Mouse (Mus musculus) MEL (cell line): Measurements from ENCODE around the gene Slc39a2. TPM values are rescaled to one million over a fixed set of nuclear protein-coding genes. Genes with fewer than 3 reads are reported as not detected.

Experiments used
- DNase-seq: peaks from one replicate; pipeline ENCODE4 v3.0.0; 2011; ENCODE audit warnings: low read depth, low spot score
- H3K27ac ChIP-seq: 2 replicates; pipeline ENCODE4 v1.5.1; 2012; ENCODE audit warnings: low read depth, mild to moderate bottlenecking, control low read depth, low read length, moderate library complexity; ENCODE audit not compliant: control insufficient read depth
- H3K27me3 ChIP-seq, 2 experiments: fragments of 150-350 bp in 1 of 2; sonication (generic) in 1 of 2; 2 replicates each; pipeline ENCODE4 v1.6.1; 2012; ENCODE audit warnings: low read length in 2 of 2, mild to moderate bottlenecking in 2 of 2, improper control_type of control experiment in 1 of 2, moderate library complexity in 1 of 2; ENCODE audit not compliant: insufficient read depth in 2 of 2, control insufficient read depth in 1 of 2
- H3K36me3 ChIP-seq, 2 experiments: 2 replicates each; pipeline ENCODE4 v1.6.1; 2012 to 2014; ENCODE audit warnings: low read length in 2 of 2, improper control_type of control experiment in 1 of 2, inconsistent platforms in 1 of 2, mild to moderate bottlenecking in 1 of 2; ENCODE audit not compliant: insufficient read depth in 2 of 2, control insufficient read depth in 1 of 2
- H3K4me1 ChIP-seq, 2 experiments: fragments of 150-350 bp in 1 of 2; sonication (generic) in 1 of 2; 2 replicates each; pipeline ENCODE4 v1.6.1; 2012; ENCODE audit warnings: low read length in 2 of 2, improper control_type of control experiment in 1 of 2, mild to moderate bottlenecking in 1 of 2; ENCODE audit not compliant: insufficient read depth in 2 of 2, control insufficient read depth in 1 of 2
- H3K4me3 ChIP-seq, 2 experiments: fragments of 150-350 bp in 1 of 2; sonication (generic) in 1 of 2; 2 replicates each; pipeline ENCODE4 v1.5.1; 2012; ENCODE audit warnings: low read depth in 2 of 2, low read length in 2 of 2, mild to moderate bottlenecking in 2 of 2, moderate library complexity in 2 of 2, control low read depth in 1 of 2, improper control_type of control experiment in 1 of 2; ENCODE audit not compliant: control insufficient read depth in 1 of 2, insufficient read depth in 1 of 2
- H3K79me2 ChIP-seq: 2 replicates; pipeline ENCODE4 v1.6.1; 2012; ENCODE audit warnings: mild to moderate bottlenecking, low read length, moderate library complexity; ENCODE audit not compliant: control insufficient read depth, poor library complexity, insufficient read depth
- H3K9ac ChIP-seq: 2 replicates; pipeline ENCODE4 v1.6.1; 2012; ENCODE audit warnings: low read depth, mild to moderate bottlenecking, control low read depth, low read length, moderate library complexity; ENCODE audit not compliant: control insufficient read depth, poor library complexity, severe bottlenecking
- H3K9me3 ChIP-seq: fragments of 150-350 bp; sonication (generic); replicated peaks from 2 replicates; pipeline ENCODE4 v1.6.1; 2012; ENCODE audit warnings: mild to moderate bottlenecking, low read length, improper control_type of control experiment, moderate library complexity; ENCODE audit not compliant: insufficient read depth
- BHLHE40 ChIP-seq: IDR thresholded peaks from 2 replicates; pipeline ENCODE4 v1.6.1; 2012; ENCODE audit warnings: low read depth, mild to moderate bottlenecking, inconsistent platforms, low read length, improper control_type of control experiment, borderline replicate concordance
- CHD2 ChIP-seq: IDR thresholded peaks from 2 replicates; pipeline ENCODE4 v1.6.1; 2011; ENCODE audit warnings: low read length, improper control_type of control experiment
- CTCF ChIP-seq, 3 experiments: IDR thresholded peaks in 2 of 3; conservative IDR thresholded peaks in 1 of 3; 2 replicates each; pipeline ENCODE4 v1.5.1; 2011 to 2012; ENCODE audit warnings: low read length in 3 of 3, low read depth in 2 of 3, mild to moderate bottlenecking in 2 of 3, improper control_type of control experiment in 1 of 3, inconsistent platforms in 1 of 3, mixed read lengths in 1 of 3, moderate library complexity in 1 of 3; ENCODE audit not compliant: control insufficient read depth in 1 of 3, insufficient read depth in 1 of 3, poor library complexity in 1 of 3, severe bottlenecking in 1 of 3
- ELF1 ChIP-seq: IDR thresholded peaks from 2 replicates; pipeline ENCODE4 v1.6.1; 2014; ENCODE audit warnings: low read depth, mild to moderate bottlenecking, inconsistent platforms, low read length, improper control_type of control experiment, moderate library complexity
- EP300 ChIP-seq, 2 experiments: IDR thresholded peaks; 2 replicates each; pipeline ENCODE4 v1.6.1; 2011; ENCODE audit warnings: improper control_type of control experiment in 2 of 2, low read length in 2 of 2, low read depth in 1 of 2, mild to moderate bottlenecking in 1 of 2
- ETS1 ChIP-seq: IDR thresholded peaks from 2 replicates; pipeline ENCODE4 v1.6.1; 2012; ENCODE audit warnings: low read depth, mild to moderate bottlenecking, inconsistent platforms, low read length, improper control_type of control experiment, moderate library complexity
- GABPA ChIP-seq: IDR thresholded peaks from 2 replicates; pipeline ENCODE4 v1.6.1; 2012; ENCODE audit warnings: low read depth, mild to moderate bottlenecking, inconsistent platforms, low read length, improper control_type of control experiment, moderate library complexity
- GATA1 ChIP-seq: IDR thresholded peaks from 2 replicates; pipeline ENCODE4 v1.6.1; 2011; ENCODE audit warnings: low read depth, low read length, improper control_type of control experiment
- HCFC1 ChIP-seq: IDR thresholded peaks from 2 replicates; pipeline ENCODE4 v1.6.1; 2012; ENCODE audit warnings: low read depth, mild to moderate bottlenecking, inconsistent platforms, low read length, improper control_type of control experiment, moderate library complexity
- KAT2A ChIP-seq: conservative IDR thresholded peaks from 2 replicates; pipeline ENCODE4 v1.6.1; 2012; ENCODE audit warnings: low read depth, low read length, improper control_type of control experiment, inconsistent platforms
- MAFK ChIP-seq: IDR thresholded peaks from 2 replicates; pipeline ENCODE4 v1.6.1; 2011; ENCODE audit warnings: low read depth, mild to moderate bottlenecking, low read length, improper control_type of control experiment, borderline replicate concordance
- MAX ChIP-seq: IDR thresholded peaks from 2 replicates; pipeline ENCODE4 v1.6.1; 2011; ENCODE audit warnings: low read length, improper control_type of control experiment
- MAZ ChIP-seq: IDR thresholded peaks from 2 replicates; pipeline ENCODE4 v1.6.1; 2012; ENCODE audit warnings: low read depth, mild to moderate bottlenecking, inconsistent platforms, low read length, improper control_type of control experiment
- MXI1 ChIP-seq: IDR thresholded peaks from 2 replicates; pipeline ENCODE4 v1.6.1; 2011; ENCODE audit warnings: mild to moderate bottlenecking, low read depth, low read length, improper control_type of control experiment
- MYB ChIP-seq: IDR thresholded peaks from 2 replicates; pipeline ENCODE4 v1.6.1; 2011; ENCODE audit warnings: mild to moderate bottlenecking, low read depth, low read length, improper control_type of control experiment
- MYC ChIP-seq: IDR thresholded peaks from 2 replicates; pipeline ENCODE4 v1.6.1; 2011; ENCODE audit warnings: low read depth, mild to moderate bottlenecking, low read length, improper control_type of control experiment, moderate library complexity
- NELFE ChIP-seq: IDR thresholded peaks from 2 replicates; pipeline ENCODE4 v1.6.1; 2011; ENCODE audit warnings: low read depth, low read length, improper control_type of control experiment
- NRF1 ChIP-seq: IDR thresholded peaks from 2 replicates; pipeline ENCODE4 v1.6.1; 2014; ENCODE audit warnings: low read depth, mild to moderate bottlenecking, inconsistent platforms, low read length, improper control_type of control experiment, moderate library complexity; ENCODE audit not compliant: poor library complexity, insufficient read depth, severe bottlenecking
- POLR2A ChIP-seq, 2 experiments: IDR thresholded peaks; 2 replicates each; pipeline ENCODE4 v1.6.1; 2011 to 2012; ENCODE audit warnings: low read length in 2 of 2, mild to moderate bottlenecking in 2 of 2, control low read depth in 1 of 2, improper control_type of control experiment in 1 of 2, low read depth in 1 of 2, moderate library complexity in 1 of 2; ENCODE audit not compliant: control insufficient read depth in 1 of 2, insufficient read depth in 1 of 2, poor library complexity in 1 of 2
- RAD21 ChIP-seq: IDR thresholded peaks from 2 replicates; pipeline ENCODE4 v1.6.1; 2011; ENCODE audit warnings: mild to moderate bottlenecking, low read depth, low read length, improper control_type of control experiment
- RCOR1 ChIP-seq: IDR thresholded peaks from 2 replicates; pipeline ENCODE4 v1.6.1; 2012; ENCODE audit warnings: low read depth, mild to moderate bottlenecking, inconsistent platforms, low read length, improper control_type of control experiment
- SIN3A ChIP-seq: IDR thresholded peaks from 2 replicates; pipeline ENCODE4 v1.6.1; 2012; ENCODE audit warnings: low read length, improper control_type of control experiment, inconsistent platforms
- SMC3 ChIP-seq: IDR thresholded peaks from 2 replicates; pipeline ENCODE4 v1.6.1; 2011; ENCODE audit warnings: low read depth, low read length, improper control_type of control experiment
- TBP ChIP-seq: IDR thresholded peaks from 2 replicates; pipeline ENCODE4 v1.8.0; 2011; ENCODE audit warnings: low read depth, low read length, improper control_type of control experiment
- USF1 ChIP-seq: IDR thresholded peaks from 2 replicates; pipeline ENCODE4 v1.6.1; 2014; ENCODE audit warnings: low read depth, mild to moderate bottlenecking, inconsistent platforms, low read length, improper control_type of control experiment, moderate library complexity
- ZNF384 ChIP-seq: IDR thresholded peaks from 2 replicates; pipeline ENCODE4 v1.6.1; 2012; ENCODE audit warnings: low read depth, mild to moderate bottlenecking, inconsistent platforms, low read length, improper control_type of control experiment
- polyA plus RNA-seq, 2 experiments: library from polyadenylated mRNA; stranded (reverse) in 1 of 2; unstranded in 1 of 2; fragments of >175 nt in 1 of 2; fragments of >200 nt in 1 of 2; gene quantifications; 2 replicates each; pipeline versions ENCODE4 v1.2.1 to v1.2.4; 2012; ENCODE audit warnings: low replicate concordance in 2 of 2, low read depth in 1 of 2; ENCODE audit not compliant: insufficient read length in 2 of 2, insufficient read depth in 1 of 2, missing spikeins in 1 of 2
- total RNA-seq: library from RNA; depleted of rRNA; stranded (reverse); fragments of 300-350 nt; gene quantifications from 2 replicates; pipeline ENCODE4 v1.2.3, GENCODE M21; 2012

The Slc39a2 gene
- total and polyA plus RNA-seq, 3 experiments = 0.07 TPM; not detected in 2

GRCm38 (mm10) chr14:51884031-51884544, 8.6 kb upstream of the Slc39a2 start:
- Histone ChIP-seq H3K27me3 (no peaks in the 10 kb centered on the region), H3K4me1 (peaks cover 0 to 4% of the 10 kb centered on the region in 2 experiments; a peak in 2 of 4 replicates), H3K9ac (peak overlapping the region; percentile 31; the same call in 1 of the 2 replicates), H3K9me3 (no peaks in the 10 kb centered on the region), H3K27ac (no peak overlapping the region), H3K36me3 (peaks cover 0 to 9% of the 10 kb centered on the region in 2 experiments; a peak in 2 of 4 replicates), H3K4me3 (peak overlapping the region; percentile 37 to 86), H3K79me2 (peaks cover 3% of the 10 kb centered on the region)
- DNase-seq = peak; percentile 56
- TF ChIP-seq ZNF384 = 0 out of 2 replicates have a peak, but pooled peaks have one; percentile 5
- no peak for TF ChIP-seq GATA1
- no peak for TF ChIP-seq USF1

DNA sequence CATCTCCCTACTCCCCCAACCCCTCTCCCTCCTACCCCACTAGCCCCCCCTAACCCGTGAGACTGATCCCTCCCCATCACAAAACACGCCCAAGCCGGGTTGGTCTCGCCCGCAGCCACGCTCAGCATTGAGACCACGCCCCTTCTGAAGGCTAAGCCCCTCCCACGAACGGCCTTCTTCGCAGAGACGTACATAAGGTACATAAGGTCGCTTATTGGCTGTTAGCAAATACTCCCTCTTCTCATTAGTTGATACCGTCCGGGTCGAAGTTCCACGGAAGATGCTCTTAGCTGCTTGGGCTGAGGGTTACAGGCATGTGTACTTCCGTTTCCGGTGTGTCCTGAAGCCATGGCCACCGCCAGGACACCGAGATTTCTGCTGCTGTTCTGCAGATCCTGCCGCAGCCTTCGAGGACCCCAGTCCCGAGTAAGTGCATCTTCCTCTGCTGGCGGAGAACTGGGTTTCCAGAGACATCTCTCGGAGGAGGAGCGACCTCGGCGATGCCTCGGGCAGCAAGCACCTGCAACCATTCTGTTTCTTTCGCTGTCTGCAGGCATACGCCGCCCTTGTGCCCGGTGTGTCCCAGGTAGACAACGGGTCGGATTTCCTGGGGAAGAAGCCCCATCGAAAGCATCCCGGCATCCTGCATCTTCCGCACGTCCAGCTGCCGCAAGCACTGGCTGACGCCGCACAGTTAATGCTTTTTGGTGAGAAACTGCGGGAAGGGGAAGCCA, 7.9 kb upstream of the Slc39a2 start, which contains the start of gene Mettl17:
Gene Mettl17 (plus strand): TSS at position 245 of the 734 bp plus-strand sequence.
- no peak within 1 kb of the TSS; the same call in 1 of the 2 replicates for H3K27ac ChIP-seq
- peak; percentile 38; the same call in 1 of the 2 replicates for TF ChIP-seq USF1
- peak; percentile 45 to 79; a peak in 3 of 4 replicates for TF ChIP-seq POLR2A (IDR thresholded peaks at IDR 0.05; ENCODE audit: control insufficient read depth in 1 of 2, insufficient read depth in 1 of 2, low read depth in 1 of 2, low read length in 2 of 2, poor library complexity in 1 of 2)
- TF ChIP-seq GATA1 = no peak
- 0 out of 2 replicates have a peak, but pooled peaks have one; percentile 34 for TF ChIP-seq RCOR1
- TF ChIP-seq SIN3A = peak; percentile 85
- peak; percentile 8; the same call in 1 of the 2 replicates for TF ChIP-seq ETS1
- TF ChIP-seq ELF1 = peak; percentile 86
- TF ChIP-seq NELFE = peak; percentile 60
- peak; percentile 61; the same call in 1 of the 2 replicates for TF ChIP-seq MAX
- TF ChIP-seq NRF1 = 0 out of 2 replicates have a peak, but pooled peaks have one; percentile 40
- no peak for TF ChIP-seq BHLHE40
- peak; percentile 75 for TF ChIP-seq KAT2A
- TF ChIP-seq RAD21 = no peak
- peak; percentile 60 for TF ChIP-seq CHD2
- no peak for TF ChIP-seq MYB
- TF ChIP-seq MAFK = no peak
- TF ChIP-seq HCFC1 = peak; percentile 95
- no peak for TF ChIP-seq GABPA
- TF ChIP-seq EP300 (IDR thresholded peaks at IDR 0.05; ENCODE audit: low read depth in 1 of 2, low read length in 2 of 2) = no peak
- TF ChIP-seq CTCF (IDR thresholded peaks at IDR 0.05 in 2 of 3, conservative IDR thresholded peaks at IDR 0.05 in 1 of 3; ENCODE audit: control insufficient read depth in 1 of 3, insufficient read depth in 1 of 3, low read depth in 2 of 3, low read length in 3 of 3, poor library complexity in 1 of 3, severe bottlenecking in 1 of 3) = no peak
- TF ChIP-seq SMC3 = no peak
- peak; percentile 59; the same call in 1 of the 2 replicates for TF ChIP-seq MYC
- TF ChIP-seq MXI1 = peak; percentile 73; the same call in 1 of the 2 replicates
- peak; percentile 60 for TF ChIP-seq TBP
- TF ChIP-seq MAZ = peak; percentile 70; the same call in 1 of the 2 replicates

More for the DNA sequence above, 7.9 kb upstream of the Slc39a2 start, which contains the start of gene Mettl17:
- Histone ChIP-seq H3K9ac (peak within 1 kb of the TSS; percentile 54), H3K36me3 (peaks cover 0 to 9% of the 10 kb centered on the region in 2 experiments; a peak in 2 of 4 replicates), H3K79me2 (peaks cover 3% of the 10 kb centered on the region), H3K27me3 (no peaks in the 10 kb centered on the region), H3K4me1 (peaks cover 0 to 4% of the 10 kb centered on the region in 2 experiments; a peak in 2 of 4 replicates), H3K4me3 (peak within 1 kb of the TSS; percentile 63 to 86), H3K9me3 (no peaks in the 10 kb centered on the region)
- DNase-seq = peak; percentile 98
